Mouse (Mus musculus): ENCODE results near the gene Sft2d2.

GRCm38 (mm10) chr1:165133279-165133678 lies 61.0 kb downstream of the Sft2d2 start:
- TF ChIP-seq CTCF (IDR thresholded peaks at IDR 0.05), result no peak
- no peak for TF ChIP-seq POLR2A (IDR thresholded peaks at IDR 0.05; ENCODE audit: insufficient read depth, low read depth, low read length)

All from heart, adult 2 months (tissue).